Mouse (Mus musculus): Measurements from ENCODE around the gene Lrrc57.

Lrrc57 gene

DNA sequence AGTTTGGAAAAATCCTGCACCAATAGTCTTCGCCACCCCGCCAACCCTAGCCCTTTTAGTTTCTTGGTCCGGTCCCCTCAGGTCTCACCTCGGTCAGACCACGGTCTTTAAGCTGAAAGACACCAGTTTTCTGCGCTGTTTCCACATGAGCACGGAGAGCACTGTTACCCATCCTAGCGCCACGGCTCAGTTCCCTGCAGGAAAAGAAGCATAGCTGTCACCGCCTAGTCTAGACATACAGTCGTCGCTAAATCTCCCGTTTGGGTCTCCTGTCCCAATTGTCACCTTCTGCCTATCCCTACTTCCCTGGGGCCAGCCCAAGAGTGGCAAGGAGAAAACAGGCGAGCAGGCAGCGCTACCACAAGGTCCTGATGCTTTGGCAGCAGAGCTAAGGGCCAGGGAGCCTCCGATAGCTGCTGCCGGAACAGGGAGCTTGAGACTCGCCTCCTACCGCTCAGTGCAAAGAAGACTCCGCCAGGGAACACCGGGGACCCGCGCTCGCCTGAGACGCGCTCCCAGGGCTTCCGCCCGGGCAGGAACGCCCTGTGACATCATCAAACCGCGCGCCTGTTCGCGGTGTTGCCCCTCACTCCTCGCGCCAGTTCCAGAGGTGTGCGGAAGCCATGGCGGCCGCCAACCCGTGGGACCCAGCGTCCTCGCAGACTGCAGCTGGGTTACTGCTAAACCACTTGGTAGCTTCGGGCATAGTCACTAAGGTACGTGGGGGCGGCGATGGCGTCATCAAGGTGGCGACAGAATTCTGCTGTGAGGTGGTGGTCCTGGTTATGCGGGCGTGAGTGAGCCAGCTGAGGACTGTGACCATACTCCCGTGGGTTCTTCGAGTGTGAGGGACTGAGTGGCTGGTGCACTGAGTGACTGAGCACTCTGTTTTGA lies at the start of gene Lrrc57, which contains the start of gene Haus2:
Gene Lrrc57 (minus strand): TSS at position 691 of the 894 bp plus-strand sequence.
Gene Haus2 (plus strand): TSS at position 554 of the 894 bp plus-strand sequence.
- DNase-seq (ENCODE audit: low read depth), result peak; percentile 85

DNA sequence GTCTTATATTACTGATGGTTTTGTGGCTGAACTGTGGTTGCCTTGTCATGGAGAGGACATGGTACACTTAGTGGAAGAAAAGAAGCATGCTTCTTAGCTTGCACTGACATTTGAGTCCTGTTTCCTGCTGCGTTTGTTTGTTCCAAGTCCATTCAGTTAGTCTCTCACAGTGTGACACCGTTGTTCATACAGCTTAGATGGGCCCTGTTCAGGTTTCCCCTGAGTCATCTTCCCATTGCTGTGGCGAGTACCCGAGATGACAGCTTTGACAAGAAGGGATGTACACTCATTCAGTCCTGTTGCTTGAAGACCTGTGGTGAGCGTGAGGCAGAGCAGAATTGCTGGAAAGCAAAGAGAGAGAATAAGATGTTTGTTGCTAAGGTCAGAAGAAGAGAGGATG lies 49.2 kb upstream of the Lrrc57 start:
- no peak for DNase-seq (ENCODE audit: low read depth)

DNA sequence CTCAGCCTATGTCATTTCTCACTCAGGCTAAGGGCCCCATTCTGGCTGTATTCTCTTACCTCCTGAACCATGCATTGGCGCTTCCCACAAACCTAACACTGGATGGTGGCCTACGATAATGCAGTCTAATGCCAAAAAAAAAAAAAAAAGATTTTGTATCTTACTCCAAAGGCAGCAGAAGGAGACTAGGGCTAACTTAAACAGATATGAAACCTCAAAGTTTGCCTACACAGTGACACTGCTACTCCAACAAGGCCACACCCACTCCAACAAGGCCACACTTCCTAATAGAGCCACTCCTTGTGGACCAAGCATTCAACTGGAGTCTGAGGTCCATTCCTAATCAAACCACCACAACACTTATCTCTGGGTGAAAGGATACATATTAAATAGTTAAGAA lies 47.4 kb upstream of the Lrrc57 start:
- DNase-seq (ENCODE audit: low read depth), result no peak

DNA sequence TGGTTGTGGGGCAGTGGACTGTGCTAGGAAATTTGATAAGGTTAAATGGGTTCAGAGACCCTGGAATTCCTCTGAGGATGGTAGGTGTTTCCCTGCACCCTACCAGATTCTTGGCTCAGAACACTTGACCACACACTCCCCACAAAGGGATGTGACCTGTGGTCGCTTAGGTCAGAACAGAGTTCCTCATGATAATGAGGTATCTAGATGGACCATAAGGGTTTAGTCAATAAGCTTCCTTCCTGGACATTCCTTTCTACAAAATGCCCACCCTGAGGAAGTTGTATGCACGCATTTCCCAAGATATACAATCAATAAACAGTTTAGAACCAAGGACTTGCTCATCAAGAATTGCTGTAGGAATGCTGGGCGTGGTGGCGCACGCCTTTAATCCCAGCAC lies 46.6 kb upstream of the Lrrc57 start:
- DNase-seq (ENCODE audit: low read depth), result no peak

DNA sequence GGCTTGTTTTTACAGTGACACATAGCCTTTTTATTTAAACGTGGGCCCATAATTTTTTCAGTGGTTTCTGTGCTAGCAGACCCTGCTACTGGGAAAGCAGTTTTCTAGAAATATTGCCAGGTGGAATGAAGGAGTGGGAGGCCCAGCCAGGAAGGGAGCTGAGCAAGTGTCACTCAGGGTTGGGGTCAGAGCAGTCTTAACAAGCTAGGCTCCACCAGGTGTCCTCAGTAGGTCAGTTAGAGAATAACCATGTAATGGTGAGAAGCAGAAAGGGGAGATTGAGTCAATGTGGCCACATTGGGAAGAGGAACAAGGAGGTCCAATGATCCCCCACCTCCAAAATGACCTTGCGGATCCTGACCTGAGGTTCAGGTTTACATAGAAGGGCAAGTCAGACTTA lies 45.4 kb upstream of the Lrrc57 start:
- DNase-seq (ENCODE audit: low read depth), result no peak

DNA sequence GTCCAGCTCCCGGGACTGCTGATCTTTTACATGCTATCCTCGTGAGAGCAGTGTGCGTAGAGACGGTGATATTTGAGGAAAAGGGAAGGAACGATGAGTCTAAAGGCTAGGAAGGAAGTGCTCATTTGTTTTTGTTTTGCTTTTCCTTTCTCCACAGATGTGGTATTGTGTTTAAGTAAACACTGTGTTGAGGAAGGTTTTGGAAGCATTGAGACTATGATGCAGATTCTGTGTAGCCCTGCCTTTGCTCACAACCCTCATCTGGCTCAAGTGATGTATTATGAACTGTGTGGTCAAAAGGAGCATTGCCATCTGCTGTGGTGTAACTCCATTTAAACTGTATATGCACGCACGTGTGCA lies 43.6 kb upstream of the Lrrc57 start:
- no peak for DNase-seq (ENCODE audit: low read depth)

DNA sequence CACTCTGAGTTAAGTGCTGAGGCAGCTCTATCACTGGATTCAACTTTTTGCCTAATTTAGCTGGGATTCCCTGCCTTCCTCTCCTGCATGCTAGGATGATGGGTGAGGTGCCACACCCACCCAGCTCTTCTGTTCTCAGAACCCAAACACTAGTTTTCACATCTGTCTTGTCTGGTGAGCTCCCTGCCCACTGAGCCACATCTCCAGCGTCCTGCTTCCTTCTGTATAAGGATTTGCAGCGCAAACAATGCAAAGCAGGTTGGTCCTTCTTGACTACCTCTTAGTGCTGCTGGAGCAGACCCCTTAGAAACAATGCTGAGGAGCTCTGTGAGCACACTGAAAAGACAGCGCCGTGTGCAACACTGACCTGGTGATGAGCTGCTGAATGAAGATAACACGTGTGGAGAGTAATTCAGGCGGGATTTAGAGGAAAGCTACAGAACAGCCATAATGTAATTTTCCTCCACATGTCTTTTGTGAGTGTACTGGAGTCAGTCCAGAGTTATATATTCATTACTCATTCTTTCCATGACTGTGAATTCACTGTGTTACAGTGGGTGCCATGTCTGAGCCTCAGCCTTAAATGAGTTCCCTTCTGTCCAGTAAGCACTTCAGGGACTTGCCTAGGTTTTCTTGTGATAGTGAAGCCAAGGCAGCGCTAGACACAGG lies 43.1 kb upstream of the Lrrc57 start:
- no peak for DNase-seq (ENCODE audit: low read depth)

DNA sequence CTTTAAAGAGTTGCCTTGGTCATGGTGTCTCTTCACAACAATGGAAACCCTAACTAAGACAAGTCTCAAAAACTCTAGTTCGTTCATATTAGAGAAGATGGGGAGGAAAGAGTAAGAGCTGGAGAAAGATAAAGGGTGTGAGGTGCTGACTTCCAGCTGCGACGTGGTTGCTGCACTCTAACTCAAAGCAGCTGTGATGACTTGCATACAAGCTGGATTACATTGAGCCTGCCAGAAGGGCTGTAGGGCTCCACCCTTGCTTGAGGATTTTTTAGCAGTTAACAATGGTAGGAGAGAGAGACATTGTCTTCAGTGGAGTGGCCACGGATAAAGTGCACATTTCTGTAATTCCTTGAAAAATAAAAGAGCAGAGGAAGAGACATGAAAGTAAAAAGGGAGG lies 37.5 kb upstream of the Lrrc57 start:
- no peak for DNase-seq (ENCODE audit: low read depth)

DNA sequence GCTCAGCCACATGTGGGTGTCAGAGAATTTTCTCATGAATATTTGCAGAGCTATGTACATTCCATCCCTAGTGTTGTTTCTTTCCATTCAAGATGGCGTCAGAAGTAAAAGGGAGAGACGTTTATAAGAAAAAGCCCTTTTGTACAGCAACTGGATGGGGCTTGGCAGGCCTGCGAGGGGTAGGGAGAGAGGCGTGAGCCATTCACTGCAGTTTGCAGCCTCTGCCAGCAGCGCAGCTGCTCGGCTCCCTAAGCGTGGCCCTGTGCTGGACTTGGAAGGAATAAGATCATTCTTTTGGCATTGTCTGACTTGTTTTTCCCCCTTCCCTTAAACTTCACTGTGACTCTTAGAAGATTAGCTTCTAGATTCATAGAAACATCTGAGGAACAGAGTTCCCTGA lies 34.5 kb upstream of the Lrrc57 start:
- DNase-seq (ENCODE audit: low read depth), result no peak

DNA sequence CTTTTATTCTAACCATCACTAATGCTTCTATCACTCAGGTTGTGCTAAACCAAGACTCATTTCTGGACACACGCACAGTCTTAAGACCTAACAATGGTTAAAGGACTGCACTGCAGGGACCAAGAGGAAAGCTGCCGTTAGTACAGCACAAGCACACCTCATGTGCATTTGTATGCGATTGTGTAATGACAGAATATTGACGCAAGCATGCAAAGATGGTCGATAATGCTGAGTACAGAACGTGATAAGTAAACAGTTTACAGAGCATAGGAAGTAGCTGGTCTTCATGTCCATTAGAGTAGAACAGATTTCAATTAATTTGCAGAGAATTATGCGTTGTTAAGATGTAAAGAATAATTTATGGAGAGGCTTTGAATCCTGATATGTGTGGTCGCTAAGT lies 31.5 kb upstream of the Lrrc57 start:
- DNase-seq (ENCODE audit: low read depth), result no peak

DNA sequence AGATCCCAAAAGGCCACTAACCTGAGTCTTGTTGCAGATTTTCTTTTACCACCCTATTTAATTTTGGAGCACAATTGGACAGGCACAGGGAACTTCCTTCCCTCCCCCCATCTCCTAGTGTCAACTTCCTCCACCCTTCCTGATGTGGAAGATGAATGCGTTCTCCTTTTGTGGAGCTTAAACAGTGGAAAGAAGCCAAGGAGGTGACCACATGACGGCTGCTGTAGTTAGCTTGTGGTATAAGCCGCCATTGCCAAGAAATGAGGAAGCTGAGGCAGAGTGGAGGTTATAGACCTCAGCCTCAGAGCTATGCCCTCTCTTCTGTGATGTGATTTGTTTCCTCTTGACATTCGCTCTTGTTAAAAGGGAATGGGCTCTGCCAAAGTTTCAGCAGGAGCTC lies 22.6 kb upstream of the Lrrc57 start:
- no peak for DNase-seq (ENCODE audit: low read depth)

DNA sequence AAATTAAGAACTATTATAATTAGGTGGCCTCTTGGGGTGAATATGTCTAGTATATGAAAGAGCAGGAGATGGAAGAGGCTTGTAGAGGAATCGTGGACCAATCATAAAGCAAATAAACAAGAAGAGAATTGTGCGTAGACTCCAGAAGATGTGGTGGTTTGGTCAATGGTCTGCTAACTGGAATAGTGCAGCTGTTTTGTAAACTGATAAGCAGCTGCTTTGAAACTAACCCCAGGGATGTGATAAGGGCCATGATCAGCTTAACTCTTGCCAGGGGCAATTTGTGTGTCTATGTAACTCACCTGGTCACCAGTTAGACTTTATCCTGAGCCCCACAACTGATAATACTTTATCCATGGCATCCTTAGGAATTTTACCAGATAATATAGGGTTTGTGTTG lies 22.2 kb upstream of the Lrrc57 start:
- peak; percentile 55 for DNase-seq (ENCODE audit: low read depth)

DNA sequence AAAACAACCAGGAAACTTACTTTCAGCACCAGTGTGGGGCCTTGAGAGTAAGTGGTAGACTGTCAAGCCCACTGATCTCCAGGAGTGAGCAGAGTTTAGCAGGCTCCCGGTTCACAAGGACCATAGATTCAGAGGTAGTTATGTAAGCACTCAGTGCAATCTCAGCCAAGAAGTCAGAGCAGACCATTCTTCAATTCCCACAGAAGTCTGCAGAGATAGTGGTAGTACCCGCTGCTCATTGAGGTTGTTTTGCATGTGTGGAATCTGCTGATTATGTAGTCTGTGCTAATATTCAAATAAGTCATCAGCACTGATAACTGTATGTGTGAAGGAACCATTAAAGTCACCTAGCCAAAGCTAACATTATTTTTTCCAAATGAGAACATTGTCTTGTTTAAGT lies 21.3 kb upstream of the Lrrc57 start:
- no peak for DNase-seq (ENCODE audit: low read depth)

DNA sequence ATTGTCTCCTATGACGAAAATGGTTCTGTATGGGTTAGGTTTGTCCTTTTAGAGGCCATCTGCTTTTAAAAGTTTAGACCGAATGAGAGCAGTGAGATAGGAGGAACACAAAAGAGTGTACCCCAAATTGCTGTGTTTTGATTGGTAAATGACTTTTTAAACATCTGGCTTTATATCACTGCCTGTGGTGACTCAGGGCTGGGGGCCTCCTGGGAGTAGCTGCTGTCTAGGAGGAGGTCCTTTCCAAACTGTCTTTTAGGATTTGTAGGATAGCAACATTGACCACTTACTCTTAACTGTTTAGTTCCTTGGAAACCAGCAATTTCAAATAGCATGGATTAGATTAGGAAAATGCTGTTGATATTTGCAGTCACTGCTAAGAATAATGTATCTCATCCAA lies 20.9 kb upstream of the Lrrc57 start:
- no peak for DNase-seq (ENCODE audit: low read depth)

DNA sequence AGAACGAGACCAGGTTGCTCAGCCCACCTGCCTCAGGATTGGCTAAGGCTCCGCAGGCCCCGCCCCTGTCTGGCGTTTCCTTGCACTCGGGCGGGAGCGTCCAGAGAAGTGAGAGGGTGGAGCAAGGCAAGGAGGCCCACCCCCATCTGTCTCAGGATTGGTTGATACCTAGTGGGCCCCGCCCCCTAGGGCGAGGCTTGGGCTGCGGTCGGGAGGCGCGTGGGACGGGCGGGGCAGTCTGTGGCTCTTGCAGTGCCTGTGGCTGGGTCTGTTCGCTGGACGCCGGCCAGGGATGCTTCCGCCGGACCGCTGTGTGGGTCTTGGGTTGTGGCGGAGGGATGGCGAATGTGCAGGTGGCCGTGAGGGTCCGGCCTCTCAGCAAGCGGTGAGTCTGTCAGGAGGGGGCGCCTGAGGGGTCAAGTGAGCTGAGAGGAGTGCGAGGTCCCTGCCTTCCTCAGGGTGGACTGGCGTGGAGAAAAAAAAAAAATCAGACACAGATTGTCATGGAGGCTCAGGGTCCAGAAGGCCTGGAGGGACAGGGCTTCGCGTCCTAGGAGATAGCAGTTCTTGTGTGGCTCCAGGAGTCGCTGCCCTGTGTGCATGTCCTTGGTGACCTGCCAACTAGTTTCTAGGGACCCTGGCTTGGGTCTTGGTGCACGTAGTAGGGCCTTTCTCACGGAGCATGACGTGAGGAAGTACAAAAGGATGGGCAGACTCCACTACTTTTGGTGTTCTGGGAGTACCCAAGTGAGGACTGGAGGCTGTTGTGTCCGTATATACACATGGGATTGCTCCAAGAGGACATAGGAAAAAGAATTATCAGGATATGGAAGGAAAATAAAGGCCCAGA lies 19.8 kb upstream of the Lrrc57 start, which contains the start of gene Stard9:
Gene Stard9 (plus strand): TSS at position 236 of the 850 bp plus-strand sequence.
- DNase-seq (ENCODE audit: low read depth), result peak; percentile 99

DNA sequence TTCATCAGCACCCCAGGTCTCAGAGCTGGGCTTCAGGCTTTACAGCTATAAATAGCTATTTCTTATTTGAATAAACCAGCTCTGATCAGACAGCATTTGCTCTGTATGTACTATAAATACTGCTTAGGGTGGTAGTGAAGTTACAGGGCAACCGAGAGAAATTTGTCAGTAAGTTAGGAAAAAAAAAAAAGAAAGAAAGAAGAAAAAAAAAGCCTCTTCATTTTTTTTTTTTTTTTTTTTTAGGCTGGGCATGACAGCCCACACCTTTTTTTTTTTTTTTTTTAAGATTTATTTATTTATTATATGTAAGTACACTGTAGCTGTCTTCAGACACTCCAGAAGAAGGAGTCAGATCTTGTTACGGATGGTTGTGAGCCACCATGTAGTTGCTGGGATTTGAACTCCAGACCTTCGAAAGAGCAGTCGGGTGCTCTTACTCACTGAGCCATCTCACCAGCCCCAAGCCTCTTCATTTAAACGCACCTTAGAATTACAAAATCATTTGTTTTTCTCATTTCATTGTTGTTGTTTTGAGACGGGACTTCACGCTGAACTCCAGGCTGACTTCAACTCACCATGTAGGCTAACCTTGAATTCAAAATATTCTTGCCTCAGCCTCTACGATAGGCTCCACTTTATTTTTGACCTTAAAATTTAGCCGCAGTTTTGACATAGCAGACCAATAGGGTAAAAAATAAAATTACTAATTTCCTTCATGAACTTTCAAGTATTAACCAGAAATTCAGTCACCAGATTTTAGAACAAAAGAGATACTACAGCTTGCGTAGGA lies 19.0 kb upstream of the Lrrc57 start:
- no peak for DNase-seq (ENCODE audit: low read depth)

DNA sequence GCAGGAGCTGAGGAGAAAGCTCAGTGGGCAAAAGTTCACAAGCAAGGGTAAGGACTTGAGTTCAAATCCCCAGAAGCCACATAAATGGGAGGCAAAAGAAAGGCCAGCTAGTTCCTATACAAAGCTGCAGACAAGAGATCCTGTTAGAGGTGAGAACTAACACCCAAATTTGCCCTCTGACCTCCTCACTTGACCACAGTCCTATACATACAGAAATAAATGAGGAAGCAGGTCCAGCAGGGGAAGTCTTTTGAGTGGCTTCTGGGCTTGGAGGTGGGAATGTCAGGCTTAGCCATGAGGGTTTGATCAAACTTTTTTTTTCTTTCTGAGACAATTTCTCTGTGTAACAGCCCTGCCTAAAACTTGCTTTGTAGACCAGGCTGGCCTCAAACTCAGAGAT lies 13.6 kb upstream of the Lrrc57 start:
- no peak for DNase-seq (ENCODE audit: low read depth)

DNA sequence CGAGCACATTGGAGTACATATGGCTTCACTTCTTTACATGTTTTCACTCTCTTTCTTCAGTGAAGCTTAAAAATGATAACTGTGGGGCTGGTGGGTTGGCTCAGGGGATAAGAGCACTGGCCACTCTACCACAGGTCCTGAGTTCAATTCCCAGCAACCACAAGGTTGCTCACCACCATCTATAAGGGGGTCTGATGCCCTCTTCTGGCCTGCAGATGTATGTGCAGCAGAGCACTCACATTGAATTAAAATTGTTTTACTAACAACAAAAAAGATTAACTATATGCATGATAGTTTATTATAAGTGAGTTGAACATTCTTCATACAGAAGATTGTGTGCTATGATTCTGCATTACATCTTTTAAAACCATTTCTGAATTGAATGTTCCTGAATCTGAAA lies 10.2 kb upstream of the Lrrc57 start:
- no peak for DNase-seq (ENCODE audit: low read depth)

DNA sequence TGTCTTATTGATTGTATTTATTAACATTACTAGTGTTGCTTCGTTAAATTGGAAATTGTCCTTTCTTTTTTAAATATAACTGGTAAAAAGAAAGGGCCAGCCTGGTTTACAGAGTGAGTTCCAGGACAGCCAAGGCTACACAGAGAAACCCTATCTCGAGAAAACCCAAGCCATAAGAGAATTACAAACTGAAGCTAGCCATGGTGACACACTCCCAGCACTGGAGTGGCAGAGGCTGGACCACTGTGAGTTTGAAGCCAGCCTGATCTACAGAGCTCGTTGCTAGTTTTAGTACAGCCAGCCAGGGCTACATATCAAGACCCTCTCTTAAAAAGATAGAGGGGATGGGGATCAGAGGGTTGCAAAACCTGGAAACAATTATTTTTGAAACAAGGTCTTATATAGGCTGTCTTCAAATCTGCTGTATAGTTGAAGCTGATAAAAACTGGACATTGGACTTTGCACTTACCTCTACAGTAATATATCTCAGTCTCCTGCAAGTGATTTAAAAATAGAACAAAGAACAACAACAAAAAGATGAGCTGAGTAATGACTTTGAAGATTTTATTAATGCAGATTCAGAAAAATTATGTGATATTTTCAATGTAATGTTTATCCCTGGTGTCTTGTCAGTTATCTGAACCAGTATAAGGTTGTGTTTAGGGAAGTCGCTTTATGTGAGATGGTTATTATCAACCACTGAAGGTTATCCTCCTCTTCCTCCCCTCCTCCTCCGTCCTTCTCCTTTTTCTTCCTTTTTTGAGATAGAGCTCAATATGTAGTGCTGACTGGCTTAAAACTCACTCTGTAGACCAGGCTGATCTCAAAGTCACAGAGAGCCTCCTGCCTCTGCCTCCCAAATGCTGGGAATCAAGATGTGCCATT lies 7.2 kb upstream of the Lrrc57 start:
- no peak for DNase-seq (ENCODE audit: low read depth)

DNA sequence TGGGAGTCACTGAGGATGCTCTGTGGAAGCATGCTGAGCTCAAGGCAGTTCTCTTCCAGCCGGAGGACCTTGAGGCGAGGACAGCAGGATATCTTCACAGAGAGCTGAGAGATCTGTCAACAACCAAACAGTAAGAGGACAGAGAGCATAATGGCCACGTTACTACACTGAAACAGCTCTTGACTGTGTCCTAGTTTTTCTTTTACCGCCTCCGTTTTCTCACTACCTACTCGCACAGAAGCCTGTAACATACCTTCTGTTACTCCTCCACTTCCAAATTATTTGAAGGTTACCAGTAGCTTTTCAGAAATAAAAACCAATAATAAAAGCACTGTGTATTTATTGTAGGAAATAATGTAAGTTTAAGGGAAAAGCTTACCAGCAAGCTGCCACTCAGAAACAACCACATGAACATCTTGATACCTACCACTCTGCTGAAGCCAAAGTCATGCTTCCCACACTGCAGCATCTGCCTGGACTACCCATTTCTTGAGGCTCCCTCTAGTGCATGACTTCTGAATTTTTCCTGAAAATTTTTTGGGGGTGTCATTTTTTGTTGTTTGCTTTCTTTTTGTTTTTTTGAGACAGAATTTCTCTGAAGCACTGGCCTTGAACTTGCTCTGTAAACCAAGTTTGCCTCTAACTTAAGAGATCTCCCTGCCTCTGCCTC lies 3.2 kb downstream of the Lrrc57 start:
- DNase-seq (ENCODE audit: low read depth), result no peak
